Mouse (Mus musculus) neural tube, embryonic 11.5 days (tissue): ENCODE data around the gene Wsb2. TPM values are rescaled to one million over a fixed set of nuclear protein-coding genes. Genes with fewer than 3 reads are reported as not detected.

ENCODE experiments used
- ATAC-seq: fragments of 200-750 bp; cut with Nextera tagmentation; 2 replicates; pipeline ENCODE4 v1.8.0; 2017; ENCODE audit warnings: moderate number of reproducible peaks, mild to moderate bottlenecking, moderate TSS enrichment, moderate library complexity; ENCODE audit not compliant: insufficient read depth, low FRiP score, low TSS enrichment
- DNase-seq: peaks from one replicate; pipeline ENCODE4 v3.0.0-alpha.2; 2015; ENCODE audit warnings: low spot score
- H3K27ac ChIP-seq: fragments of 300-500 bp; sonication (generic); 2 replicates; pipeline ENCODE4 v1.5.1; 2014; ENCODE audit warnings: low read depth, mild to moderate bottlenecking, low read length
- H3K27me3 ChIP-seq: fragments of 300-500 bp; sonication (generic); 2 replicates; pipeline ENCODE4 v1.6.1; 2014; ENCODE audit warnings: mild to moderate bottlenecking, low read length, mixed read lengths; ENCODE audit not compliant: control insufficient read depth, insufficient read depth
- H3K36me3 ChIP-seq: fragments of 300-500 bp; sonication (generic); 2 replicates; pipeline ENCODE4 v1.6.1; 2014; ENCODE audit warnings: mild to moderate bottlenecking, low read length, moderate library complexity, mixed read lengths; ENCODE audit not compliant: control insufficient read depth, insufficient read depth
- H3K4me1 ChIP-seq: fragments of 300-500 bp; sonication (generic); 2 replicates; pipeline ENCODE4 v1.6.1; 2014; ENCODE audit warnings: low read length, mixed read lengths; ENCODE audit not compliant: control insufficient read depth, insufficient read depth
- H3K4me2 ChIP-seq: fragments of 300-500 bp; sonication (generic); 2 replicates; pipeline ENCODE4 v1.6.1; 2014; ENCODE audit warnings: low read depth, mild to moderate bottlenecking, moderate library complexity
- H3K4me3 ChIP-seq: fragments of 300-500 bp; sonication (generic); 2 replicates; pipeline ENCODE4 v1.5.1; 2014; ENCODE audit warnings: low read depth, low read length
- H3K9ac ChIP-seq: fragments of 300-500 bp; sonication (generic); 2 replicates; pipeline ENCODE4 v1.6.1; 2014; ENCODE audit warnings: mild to moderate bottlenecking, low read length
- H3K9me3 ChIP-seq: fragments of 300-500 bp; sonication (generic); 2 replicates; pipeline ENCODE4 v1.6.1; 2016; ENCODE audit warnings: low read length; ENCODE audit not compliant: control insufficient read depth
- WGBS: fragments of 180-500 bp; shearing (Covaris S2); extraction: QIAGEN DNeasy Blood & Tissue Kit; methylation state at CpG from one replicate; pipeline ENCODE4 v1.1.7; 2014; 5-methylcytosine and 5-hydroxymethylcytosine counted together
- polyA plus RNA-seq: library from polyadenylated mRNA; unstranded; fragments of >200 nt; fragmentation: Nextera tagmentation; extraction: Ambion mirVana; gene quantifications from 2 replicates; pipeline ENCODE4 v1.2.1, GENCODE M21; 2014

Wsb2 gene
- polyA plus RNA-seq, 1 experiment from 2014 or later: 99.2 TPM

- H3K27ac ChIP-seq: no peak overlapping the region
- no peak for DNase-seq
These were observed 9.3 kb upstream of the Wsb2 start for GRCm38 (mm10) chr5:117347838-117348237.

GRCm38 (mm10) chr5:117348279-117348678 is 8.8 kb upstream of the Wsb2 start:
- WGBS: 26% methylated on average over 19 of the region's 19 CpGs
- Histone ChIP-seq H3K27me3 (no peaks in the 10 kb centered on the region), H3K4me1 (no peaks in the 10 kb centered on the region), H3K4me3 (no peak overlapping the region), H3K36me3 (no peaks in the 10 kb centered on the region), H3K27ac (no peak overlapping the region), H3K4me2 (no peak overlapping the region), H3K9ac (no peak overlapping the region), H3K9me3 (peaks cover 3% of the 10 kb centered on the region; the same call in 1 of the 2 replicates)
- ATAC-seq: no peak
- peak; percentile 80 for DNase-seq

More at GRCm38 (mm10) chr5:117347838-117348237, 9.3 kb upstream of the Wsb2 start:
- Histone ChIP-seq H3K27me3 (no peaks in the 10 kb centered on the region), H3K4me2 (no peak overlapping the region), H3K4me3 (no peak overlapping the region), H3K4me1 (no peaks in the 10 kb centered on the region), H3K9ac (no peak overlapping the region), H3K9me3 (peaks cover 3% of the 10 kb centered on the region; the same call in 1 of the 2 replicates), H3K36me3 (no peaks in the 10 kb centered on the region)
- no peak for ATAC-seq
- 89% methylated on average over 2 of the region's 2 CpGs for WGBS

GRCm38 (mm10) chr5:117354121-117354520 is 3.0 kb upstream of the Wsb2 start:
- no peaks in the 10 kb centered on the region for H3K4me1 ChIP-seq
- DNase-seq (no peak), ATAC-seq (no peak)
- no peak overlapping the region for H3K27ac ChIP-seq
- 82% methylated on average over 8 of the region's 8 CpGs for WGBS
- H3K9me3 ChIP-seq: peaks cover 3% of the 10 kb centered on the region; the same call in 1 of the 2 replicates
- no peaks in the 10 kb centered on the region for H3K27me3 ChIP-seq
- H3K4me2 ChIP-seq: no peak overlapping the region
- H3K36me3 ChIP-seq: no peaks in the 10 kb centered on the region
- H3K9ac ChIP-seq: no peak overlapping the region
- no peak overlapping the region for H3K4me3 ChIP-seq

- Histone ChIP-seq H3K4me1 (peaks cover 6% of the 10 kb centered on the region; the same call in 1 of the 2 replicates), H3K4me3 (no peak overlapping the region), H3K9me3 (no peaks in the 10 kb centered on the region), H3K9ac (no peak overlapping the region), H3K36me3 (no peaks in the 10 kb centered on the region), H3K4me2 (peak overlapping the region; percentile 84; the same call in 1 of the 2 replicates), H3K27ac (no peak overlapping the region), H3K27me3 (no peaks in the 10 kb centered on the region)
- 51% methylated on average over 14 of the region's 14 CpGs for WGBS
- no peak for ATAC-seq
- DNase-seq: no peak
These were observed 1.3 kb upstream of the Wsb2 start for GRCm38 (mm10) chr5:117355648-117356303.

GRCm38 (mm10) chr5:117356365-117357128 is 557 bp upstream of the Wsb2 start:
- H3K9me3 ChIP-seq: no peaks in the 10 kb centered on the region
- peak overlapping the region; percentile 84 for H3K4me2 ChIP-seq
- DNase-seq (peak; percentile 57), ATAC-seq (peak; percentile 62)
- no peaks in the 10 kb centered on the region for H3K36me3 ChIP-seq
- peaks cover 6% of the 10 kb centered on the region; the same call in 1 of the 2 replicates for H3K4me1 ChIP-seq
- H3K9ac ChIP-seq: peak overlapping the region; percentile 85
- under 1% methylated on average over 18 of the region's 24 CpGs for WGBS
- peak overlapping the region; percentile 76 for H3K4me3 ChIP-seq
- H3K27me3 ChIP-seq: no peaks in the 10 kb centered on the region
- H3K27ac ChIP-seq: peak overlapping the region; percentile 77

- no peaks in the 10 kb centered on the region for H3K9me3 ChIP-seq
- peak overlapping the region; percentile 77 for H3K27ac ChIP-seq
- H3K4me1 ChIP-seq: peaks cover 6% of the 10 kb centered on the region; the same call in 1 of the 2 replicates
- DNase-seq (peak; percentile 46), ATAC-seq (peak; percentile 57)
- no peaks in the 10 kb centered on the region for H3K27me3 ChIP-seq
- peak overlapping the region; percentile 76 for H3K4me3 ChIP-seq
- WGBS: under 1% methylated on average over 49 of the region's 49 CpGs
- peak overlapping the region; percentile 85 for H3K9ac ChIP-seq
- peak overlapping the region; percentile 84 for H3K4me2 ChIP-seq
- no peaks in the 10 kb centered on the region for H3K36me3 ChIP-seq
These were observed 559 bp downstream of the Wsb2 start for GRCm38 (mm10) chr5:117357478-117358247.

- no peak for DNase-seq
- Histone ChIP-seq H3K27me3 (no peaks in the 10 kb centered on the region), H3K4me3 (peak overlapping the region; percentile 76), H3K36me3 (no peaks in the 10 kb centered on the region), H3K4me1 (peaks cover 6% of the 10 kb centered on the region; the same call in 1 of the 2 replicates), H3K4me2 (peak overlapping the region; percentile 84), H3K9ac (peak overlapping the region; percentile 85), H3K27ac (peak overlapping the region; percentile 77; the same call in 1 of the 2 replicates), H3K9me3 (no peaks in the 10 kb centered on the region)
- no peak for ATAC-seq
- 11% methylated on average over 6 of the region's 6 CpGs for WGBS
These were observed 1.1 kb downstream of the Wsb2 start for GRCm38 (mm10) chr5:117358248-117358630.

GRCm38 (mm10) chr5:117358725-117359124 is 1.6 kb downstream of the Wsb2 start:
- Histone ChIP-seq H3K4me3 (no peak overlapping the region), H3K4me2 (no peak overlapping the region; the same call in 1 of the 2 replicates), H3K4me1 (peaks cover 6% of the 10 kb centered on the region; the same call in 1 of the 2 replicates), H3K9ac (no peak overlapping the region), H3K27ac (no peak overlapping the region), H3K36me3 (no peaks in the 10 kb centered on the region), H3K27me3 (no peaks in the 10 kb centered on the region), H3K9me3 (no peaks in the 10 kb centered on the region)
- DNase-seq (peak; percentile 47), ATAC-seq (no peak)
- WGBS: 43% methylated on average over 11 of the region's 11 CpGs
